Mouse (Mus musculus): Measurements from ENCODE around the gene Lemd2. TPM values are rescaled to one million over a fixed set of nuclear protein-coding genes. Genes with fewer than 3 reads are reported as not detected.

The Lemd2 gene
- polyA plus RNA-seq, 1 experiment, result 64.0 TPM

- TF ChIP-seq CTCF (IDR thresholded peaks at IDR 0.05; ENCODE audit: extremely low read depth, insufficient read depth, low read length) (no peak), POLR2A (IDR thresholded peaks at IDR 0.05; ENCODE audit: extremely low read depth, insufficient read depth, low read length) (no peak)
- no peaks in the 10 kb centered on the region for H3K4me1 ChIP-seq (ENCODE audit: control insufficient read depth, insufficient read depth, low read length)
- no peak overlapping the region for H3K27ac ChIP-seq (ENCODE audit: insufficient read depth, low read length)
- no peak overlapping the region for H3K4me3 ChIP-seq (ENCODE audit: insufficient read depth, low read length)
Observed at GRCm38 (mm10) chr17:27229710-27230454, 25.6 kb upstream of the Lemd2 start.

- H3K27ac ChIP-seq (ENCODE audit: insufficient read depth, low read length), result no peak overlapping the region
- TF ChIP-seq CTCF (IDR thresholded peaks at IDR 0.05; ENCODE audit: extremely low read depth, insufficient read depth, low read length) (no peak), POLR2A (IDR thresholded peaks at IDR 0.05; ENCODE audit: extremely low read depth, insufficient read depth, low read length) (no peak)
- H3K4me3 ChIP-seq (ENCODE audit: insufficient read depth, low read length), result no peak overlapping the region
- no peaks in the 10 kb centered on the region for H3K4me1 ChIP-seq (ENCODE audit: control insufficient read depth, insufficient read depth, low read length)
Observed at GRCm38 (mm10) chr17:27228216-27228915, 24.1 kb upstream of the Lemd2 start.

- no peak overlapping the region for H3K4me3 ChIP-seq (ENCODE audit: insufficient read depth, low read length)
- no peaks in the 10 kb centered on the region for H3K4me1 ChIP-seq (ENCODE audit: control insufficient read depth, insufficient read depth, low read length)
- H3K27ac ChIP-seq (ENCODE audit: insufficient read depth, low read length), result no peak overlapping the region
- TF ChIP-seq POLR2A (IDR thresholded peaks at IDR 0.05; ENCODE audit: extremely low read depth, insufficient read depth, low read length) (no peak), CTCF (IDR thresholded peaks at IDR 0.05; ENCODE audit: extremely low read depth, insufficient read depth, low read length) (no peak)
Observed at GRCm38 (mm10) chr17:27227258-27227657, 23.0 kb upstream of the Lemd2 start.

GRCm38 (mm10) chr17:27226701-27227100, 22.4 kb upstream of the Lemd2 start:
- no peaks in the 10 kb centered on the region for H3K4me1 ChIP-seq (ENCODE audit: control insufficient read depth, insufficient read depth, low read length)
- TF ChIP-seq CTCF (IDR thresholded peaks at IDR 0.05; ENCODE audit: extremely low read depth, insufficient read depth, low read length), result no peak
- no peak for TF ChIP-seq POLR2A (IDR thresholded peaks at IDR 0.05; ENCODE audit: extremely low read depth, insufficient read depth, low read length)
- no peak overlapping the region for H3K27ac ChIP-seq (ENCODE audit: insufficient read depth, low read length)
- H3K4me3 ChIP-seq (ENCODE audit: insufficient read depth, low read length), result no peak overlapping the region

GRCm38 (mm10) chr17:27225801-27226200, 21.5 kb upstream of the Lemd2 start:
- no peaks in the 10 kb centered on the region for H3K4me1 ChIP-seq (ENCODE audit: control insufficient read depth, insufficient read depth, low read length)
- no peak for TF ChIP-seq POLR2A (IDR thresholded peaks at IDR 0.05; ENCODE audit: extremely low read depth, insufficient read depth, low read length)
- TF ChIP-seq CTCF (IDR thresholded peaks at IDR 0.05; ENCODE audit: extremely low read depth, insufficient read depth, low read length), result no peak
- no peak overlapping the region for H3K27ac ChIP-seq (ENCODE audit: insufficient read depth, low read length)
- no peak overlapping the region for H3K4me3 ChIP-seq (ENCODE audit: insufficient read depth, low read length)

GRCm38 (mm10) chr17:27223821-27224220, 19.6 kb upstream of the Lemd2 start:
- TF ChIP-seq CTCF (IDR thresholded peaks at IDR 0.05; ENCODE audit: extremely low read depth, insufficient read depth, low read length) (no peak), POLR2A (IDR thresholded peaks at IDR 0.05; ENCODE audit: extremely low read depth, insufficient read depth, low read length) (no peak)
- no peaks in the 10 kb centered on the region for H3K4me1 ChIP-seq (ENCODE audit: control insufficient read depth, insufficient read depth, low read length)
- no peak overlapping the region for H3K4me3 ChIP-seq (ENCODE audit: insufficient read depth, low read length)
- no peak overlapping the region for H3K27ac ChIP-seq (ENCODE audit: insufficient read depth, low read length)

- Histone ChIP-seq H3K4me3 (ENCODE audit: insufficient read depth, low read length) (no peak overlapping the region), H3K27ac (ENCODE audit: insufficient read depth, low read length) (no peak overlapping the region), H3K4me1 (ENCODE audit: control insufficient read depth, insufficient read depth, low read length) (no peaks in the 10 kb centered on the region)
- no peak for TF ChIP-seq POLR2A (IDR thresholded peaks at IDR 0.05; ENCODE audit: extremely low read depth, insufficient read depth, low read length)
- no peak for TF ChIP-seq CTCF (IDR thresholded peaks at IDR 0.05; ENCODE audit: extremely low read depth, insufficient read depth, low read length)
Observed at GRCm38 (mm10) chr17:27221562-27221961, 17.3 kb upstream of the Lemd2 start.

- H3K4me1 ChIP-seq (ENCODE audit: control insufficient read depth, insufficient read depth, low read length), result no peaks in the 10 kb centered on the region
- no peak overlapping the region for H3K4me3 ChIP-seq (ENCODE audit: insufficient read depth, low read length)
- TF ChIP-seq CTCF (IDR thresholded peaks at IDR 0.05; ENCODE audit: extremely low read depth, insufficient read depth, low read length), result no peak
- no peak for TF ChIP-seq POLR2A (IDR thresholded peaks at IDR 0.05; ENCODE audit: extremely low read depth, insufficient read depth, low read length)
- no peak overlapping the region for H3K27ac ChIP-seq (ENCODE audit: insufficient read depth, low read length)
Observed at GRCm38 (mm10) chr17:27218916-27219315, 14.6 kb upstream of the Lemd2 start.

- no peak overlapping the region for H3K27ac ChIP-seq (ENCODE audit: insufficient read depth, low read length)
- no peak for TF ChIP-seq CTCF (IDR thresholded peaks at IDR 0.05; ENCODE audit: extremely low read depth, insufficient read depth, low read length)
- TF ChIP-seq POLR2A (IDR thresholded peaks at IDR 0.05; ENCODE audit: extremely low read depth, insufficient read depth, low read length), result no peak
- H3K4me3 ChIP-seq (ENCODE audit: insufficient read depth, low read length), result no peak overlapping the region
- H3K4me1 ChIP-seq (ENCODE audit: control insufficient read depth, insufficient read depth, low read length), result no peaks in the 10 kb centered on the region
Observed at GRCm38 (mm10) chr17:27218364-27218763, 14.1 kb upstream of the Lemd2 start.

Measured in cortical plate, adult 2 months (tissue).